Mouse (Mus musculus) inflammation-experienced regulatory T-cells, adult 16 weeks (primary cell): ENCODE data around the gene Gm2244. TPM values are rescaled to one million over a fixed set of nuclear protein-coding genes. Genes with fewer than 3 reads are reported as not detected.

ENCODE experiments used
- polyA plus RNA-seq: library from polyadenylated mRNA; unstranded; fragments of 100-300 nt; shearing (Covaris generic); gene quantifications from one replicate; pipeline ENCODE4 v1.2.1, GENCODE M21; 2017

Gene Gm2244
- 0.44 TPM for polyA plus RNA-seq

DNA sequence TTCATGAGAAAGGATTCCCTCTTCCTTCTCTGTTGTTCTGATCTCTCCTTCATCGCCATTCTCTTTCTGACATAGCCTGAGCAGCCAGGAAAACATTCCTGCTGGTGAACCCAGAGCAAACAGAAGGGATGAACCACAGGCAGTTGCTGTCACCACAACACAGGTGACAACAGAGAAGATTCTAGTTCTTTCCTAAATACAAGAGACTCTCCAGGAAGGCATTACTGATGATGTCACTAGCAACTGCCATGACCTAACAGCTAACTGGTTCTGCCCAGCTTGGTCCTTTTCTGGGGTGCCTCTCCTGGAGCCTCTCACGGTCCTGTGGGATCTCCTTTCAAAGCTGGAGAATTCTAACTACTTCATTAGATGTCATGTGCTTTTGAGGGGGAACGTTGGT is at the start of gene Gm2244:
Gm2244 (minus strand) TSS at position 101 of the 400 bp plus-strand sequence.

DNA sequence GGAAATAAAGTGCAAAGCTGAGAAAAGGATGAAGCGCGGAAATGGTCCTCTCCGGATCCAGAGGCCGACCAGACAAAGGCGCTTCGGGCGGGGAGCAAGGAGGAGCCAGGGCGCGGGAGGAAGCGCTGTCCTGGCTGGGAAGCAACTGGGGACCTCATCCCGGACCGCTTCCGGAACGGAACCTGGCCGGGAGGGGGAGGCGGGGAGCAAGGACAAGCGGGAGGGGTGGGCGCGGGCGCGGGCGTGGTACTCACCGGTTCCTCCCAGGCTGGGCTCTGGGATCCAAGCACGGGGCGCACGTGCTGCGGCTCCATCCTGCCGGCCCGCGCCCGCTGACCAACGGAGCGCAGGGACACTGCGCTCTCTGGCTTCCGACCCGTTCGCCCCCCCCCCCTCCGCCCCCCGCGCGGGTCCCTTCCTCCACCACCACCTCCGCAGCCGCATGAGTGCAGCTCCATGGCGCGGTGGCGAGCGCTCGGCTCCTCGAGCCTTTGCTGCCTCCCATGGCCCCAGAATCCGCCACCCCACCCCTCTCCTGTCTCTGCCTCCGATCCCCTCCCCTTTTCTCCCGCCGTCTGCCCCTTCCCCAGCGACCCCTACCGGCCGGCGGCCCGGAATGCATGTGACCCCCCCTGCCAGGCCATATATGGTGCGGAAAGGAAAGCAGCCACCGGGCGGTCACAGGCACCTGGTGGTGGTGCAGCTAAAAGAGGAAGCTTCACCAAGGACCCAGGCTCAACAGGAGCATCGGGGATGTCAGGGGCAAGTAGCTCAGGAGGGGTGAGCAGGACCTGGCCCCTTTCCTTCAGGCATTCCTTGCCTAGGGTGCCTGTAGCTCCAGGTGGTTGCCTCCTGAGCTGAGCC is 35.3 kb upstream of the Gm2244 start, which contains the start of gene Gm2237:
Gm2237 (minus strand) TSS at position 332 of the 864 bp plus-strand sequence.

Other genes with a start within 250 kb of the Gm2244 start
- 4.9 TPM for gene Gm21738, start 131.0 kb downstream of the Gm2244 start, polyA plus RNA-seq
- 10.3 TPM for gene Gm2237, start 35.2 kb upstream of the Gm2244 start, polyA plus RNA-seq
- gene Gm5458, start 52.6 kb upstream of the Gm2244 start, polyA plus RNA-seq = not detected
- gene Nid2, start 201.3 kb upstream of the Gm2244 start, polyA plus RNA-seq = 4.4 TPM